Mouse (Mus musculus) left cerebral cortex, adult 2 months (tissue): ENCODE measurements around the gene Fcgr2b. TPM values are rescaled to one million over a fixed set of nuclear protein-coding genes. Genes with fewer than 3 reads are reported as not detected.

Experiments
- DNase-seq, 2 experiments: peaks; one replicate each; pipeline ENCODE4 v3.0.0; 2021 to 2022; ENCODE audit warnings: low spot score in 2 of 2, mixed read lengths in 1 of 2; ENCODE audit errors: extremely low spot score in 1 of 2
- H3K27ac ChIP-seq: fragments of 200-600 bp; 2 replicates; pipeline ENCODE4 v1.8.1; 2022
- H3K4me3 ChIP-seq: fragments of 200-600 bp; 2 replicates; pipeline ENCODE4 v1.8.1; 2022
- CTCF ChIP-seq: fragments of 200-600 bp; IDR thresholded peaks from 2 replicates; pipeline ENCODE4 v1.8.1; 2022; ENCODE audit warnings: antibody characterized with exemption, mild to moderate bottlenecking, moderate library complexity
- intact Hi-C: fragments of 180-260 bp; cut with DNase I; formaldehyde crosslinking; loops from one replicate; pipeline ENCODE4 v1.15.1; 2025
- total RNA-seq, 2 experiments: library from RNA; stranded (reverse); gene quantifications; 2 replicates each; pipeline ENCODE4 v1.2.3; 2021

Fcgr2b gene
- total RNA-seq, 2 experiments from 2014 or later, result 4.7 to 5.0 TPM

GRCm38 (mm10) chr1:170939255-170939654 lies 37.1 kb downstream of the Fcgr2b start:
- no peak for TF ChIP-seq CTCF
- DNase-seq, result no peak
- Histone ChIP-seq H3K27ac (no peak overlapping the region), H3K4me3 (no peak overlapping the region)
- intact Hi-C loops, result no loop called here

GRCm38 (mm10) chr1:170934383-170934782 lies 42.0 kb downstream of the Fcgr2b start:
- H3K4me3 ChIP-seq, result no peak overlapping the region
- DNase-seq, result no peak
- H3K27ac ChIP-seq, result no peak overlapping the region
- no peak for TF ChIP-seq CTCF
- intact Hi-C loops, result no loop called here

- H3K27ac ChIP-seq, result no peak overlapping the region
- no peak for TF ChIP-seq CTCF
- intact Hi-C loops, result no loop called here
- no peak overlapping the region for H3K4me3 ChIP-seq
- DNase-seq, result no peak
Measured at GRCm38 (mm10) chr1:170933940-170934339, 42.4 kb downstream of the Fcgr2b start.

GRCm38 (mm10) chr1:170933386-170933920 lies 42.9 kb downstream of the Fcgr2b start:
- DNase-seq, result no peak
- intact Hi-C loops, result no loop called here
- TF ChIP-seq CTCF, result no peak
- no peak overlapping the region for H3K27ac ChIP-seq
- H3K4me3 ChIP-seq, result no peak overlapping the region

GRCm38 (mm10) chr1:170932043-170932442 lies 44.3 kb downstream of the Fcgr2b start:
- no peak overlapping the region for H3K4me3 ChIP-seq
- intact Hi-C loops, result no loop called here

GRCm38 (mm10) chr1:170929245-170929644 lies 47.1 kb downstream of the Fcgr2b start:
- intact Hi-C loops, result no loop called here
- no peak for TF ChIP-seq CTCF
- DNase-seq, result no peak
- no peak overlapping the region for H3K27ac ChIP-seq
- no peak overlapping the region for H3K4me3 ChIP-seq

More at GRCm38 (mm10) chr1:170932043-170932442, 44.3 kb downstream of the Fcgr2b start:
- DNase-seq, result no peak
- TF ChIP-seq CTCF, result no peak
- H3K27ac ChIP-seq, result no peak overlapping the region

- TF ChIP-seq CTCF, result no peak
- no peak overlapping the region for H3K4me3 ChIP-seq
- intact Hi-C loops, result no loop called here
- no peak overlapping the region for H3K27ac ChIP-seq
- no peak for DNase-seq
Measured at GRCm38 (mm10) chr1:170928467-170928866, 47.9 kb downstream of the Fcgr2b start.

GRCm38 (mm10) chr1:170927378-170927777 lies 49.0 kb downstream of the Fcgr2b start, which contains the start of gene Fcrla:
TSS of gene Fcrla (minus strand) at chr1:170927583.
- DNase-seq, result no peak
- Histone ChIP-seq H3K4me3 (no peak within 1 kb of the TSS), H3K27ac (no peak within 1 kb of the TSS)
- intact Hi-C loops, result no loop called here
- no peak for TF ChIP-seq CTCF

- TF ChIP-seq CTCF, result no peak
- Histone ChIP-seq H3K4me3 (no peak overlapping the region), H3K27ac (no peak overlapping the region)
- intact Hi-C loops, result no loop called here
- no peak for DNase-seq
Measured at GRCm38 (mm10) chr1:170926941-170927340, 49.4 kb downstream of the Fcgr2b start.

- intact Hi-C loops, result no loop called here
- no peak for TF ChIP-seq CTCF
- Histone ChIP-seq H3K27ac (no peak overlapping the region), H3K4me3 (no peak overlapping the region)
- no peak for DNase-seq
Measured at GRCm38 (mm10) chr1:170924485-170924884, 51.9 kb downstream of the Fcgr2b start.

GRCm38 (mm10) chr1:170919308-170919707 lies 57.0 kb downstream of the Fcgr2b start:
- intact Hi-C loops, result no loop called here
- no peak for DNase-seq
- TF ChIP-seq CTCF, result no peak
- Histone ChIP-seq H3K27ac (no peak overlapping the region), H3K4me3 (no peak overlapping the region)

- intact Hi-C loops, result no loop called here
Measured at GRCm38 (mm10) chr1:170915657-170916056, 60.7 kb downstream of the Fcgr2b start.

GRCm38 (mm10) chr1:170912891-170913615 lies 63.3 kb downstream of the Fcgr2b start, which contains the start of gene Fcrlb:
TSS of gene Fcrlb (minus strand) at chr1:170912941.
- Histone ChIP-seq H3K4me3 (no peak within 1 kb of the TSS), H3K27ac (no peak within 1 kb of the TSS)
- intact Hi-C loops, result no loop called here
- no peak for TF ChIP-seq CTCF
- DNase-seq, result no peak

More at GRCm38 (mm10) chr1:170915657-170916056, 60.7 kb downstream of the Fcgr2b start:
- no peak for TF ChIP-seq CTCF
- Histone ChIP-seq H3K4me3 (no peak overlapping the region), H3K27ac (no peak overlapping the region)
- no peak for DNase-seq
